Mouse (Mus musculus) kidney, adult 2 months (tissue): Measurements from ENCODE around the gene Olfr1392. TPM values are rescaled to one million over a fixed set of nuclear protein-coding genes. Genes with fewer than 3 reads are reported as not detected.

Experiments
- DNase-seq: peaks from one replicate; pipeline ENCODE4 v3.0.0; 2021
- H3K27ac ChIP-seq: fragments of 200-500 bp; 2 replicates; pipeline ENCODE4 v1.5.1; 2012; ENCODE audit warnings: low read depth, low read length, control low read depth, inconsistent platforms; ENCODE audit not compliant: insufficient read depth
- H3K27me3 ChIP-seq: fragments of 200-500 bp; replicated peaks from 2 replicates; pipeline ENCODE4 v1.6.1; 2012; ENCODE audit warnings: mild to moderate bottlenecking, moderate library complexity, low read length, inconsistent platforms; ENCODE audit not compliant: control insufficient read depth, insufficient read depth
- H3K36me3 ChIP-seq: fragments of 200-500 bp; 2 replicates; pipeline ENCODE4 v1.6.1; 2012; ENCODE audit warnings: mild to moderate bottlenecking, moderate library complexity, low read length, inconsistent platforms; ENCODE audit not compliant: control insufficient read depth, insufficient read depth
- H3K4me1 ChIP-seq: fragments of 200-500 bp; 2 replicates; pipeline ENCODE4 v1.6.1; 2011; ENCODE audit warnings: low read length; ENCODE audit not compliant: control insufficient read depth, insufficient read depth
- H3K4me3 ChIP-seq: fragments of 200-500 bp; 2 replicates; pipeline ENCODE4 v1.5.1; 2011; ENCODE audit warnings: mild to moderate bottlenecking, low read depth, low read length, control low read depth; ENCODE audit not compliant: insufficient read depth
- CTCF ChIP-seq: fragments of 200-500 bp; conservative IDR thresholded peaks from 2 replicates; pipeline ENCODE4 v1.5.1; 2011; ENCODE audit warnings: low read depth, mild to moderate bottlenecking, control low read depth, low read length, moderate library complexity, mixed read lengths; ENCODE audit not compliant: insufficient read depth, insufficient read length
- POLR2A ChIP-seq: fragments of 200-500 bp; IDR thresholded peaks from one replicate; pipeline ENCODE4 v1.6.1; 2011; ENCODE audit warnings: low read depth, low read length, control low read depth
- WGBS: fragments of 180-500 bp; shearing (Covaris S2); methylation state at CpG from one replicate; pipeline ENCODE4 v1.1.7; 2018; 5-methylcytosine and 5-hydroxymethylcytosine counted together
- polyA plus RNA-seq: library from polyadenylated mRNA; depleted of rRNA; stranded (reverse); fragments of >200 nt; gene quantifications from 2 replicates; pipeline ENCODE4 v1.2.3, GENCODE M21; 2012

Olfr1392 gene
- polyA plus RNA-seq, 1 experiment = 0.47 TPM

DNA sequence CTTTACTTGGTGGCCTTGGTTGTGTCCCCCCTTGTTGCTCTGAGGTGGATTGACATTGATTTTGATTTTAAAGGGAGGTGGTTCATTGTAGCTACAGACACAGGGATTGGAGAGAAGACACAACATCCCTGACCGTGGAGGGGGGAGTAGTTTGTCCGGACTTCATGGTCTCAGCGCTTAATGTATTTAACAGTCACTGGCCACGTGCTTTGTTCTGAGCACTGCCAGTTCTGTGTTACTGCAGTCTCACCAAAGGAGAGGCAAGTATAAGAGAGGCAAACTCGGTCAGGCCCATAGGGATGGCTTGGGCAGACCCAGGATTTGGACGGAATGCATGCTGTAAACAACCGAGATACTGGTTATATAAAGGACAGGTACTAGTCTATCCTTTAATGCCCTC is 21.0 kb upstream of the Olfr1392 start:
- H3K36me3 ChIP-seq = peaks cover 1% of the 10 kb centered on the region; the same call in 1 of the 2 replicates

GRCm38 (mm10) chr11:49264622-49265021 is 20.5 kb upstream of the Olfr1392 start:
- Histone ChIP-seq H3K4me3 (no peak overlapping the region), H3K4me1 (peaks cover 50% of the 10 kb centered on the region), H3K27ac (no peak overlapping the region), H3K36me3 (peaks cover 1% of the 10 kb centered on the region; the same call in 1 of the 2 replicates), H3K27me3 (no peaks in the 10 kb centered on the region)
- 67% methylated on average over 11 of the region's 11 CpGs for WGBS
- no peak for DNase-seq
- TF ChIP-seq CTCF (no peak), POLR2A (no peak)

More for the DNA sequence above, 21.0 kb upstream of the Olfr1392 start:
- H3K27ac ChIP-seq = no peak overlapping the region
- no peak for TF ChIP-seq CTCF
- TF ChIP-seq POLR2A = no peak
- peaks cover 52% of the 10 kb centered on the region for H3K4me1 ChIP-seq
- no peak overlapping the region for H3K4me3 ChIP-seq
- WGBS = 87% methylated on average over 7 of the region's 7 CpGs
- H3K27me3 ChIP-seq = no peaks in the 10 kb centered on the region
- no peak for DNase-seq

DNA sequence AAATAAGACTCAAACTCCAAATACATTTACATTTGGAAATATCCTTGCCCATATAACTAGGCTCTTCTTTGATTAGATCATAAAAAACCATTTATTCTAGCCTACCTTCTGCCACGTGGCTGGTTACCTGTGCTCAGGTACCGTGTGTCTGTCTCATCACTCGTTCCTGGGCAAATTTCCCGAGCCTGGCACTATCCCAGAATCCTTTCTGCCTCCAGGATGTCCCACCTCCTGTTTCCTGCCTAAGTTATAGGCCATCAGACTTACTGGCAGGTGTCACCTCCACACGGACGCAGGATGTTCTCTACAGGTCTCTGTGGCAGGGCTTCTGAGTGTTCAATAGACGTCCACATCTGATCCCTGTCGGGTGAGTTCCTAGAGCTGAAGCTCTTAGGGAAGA is 20.0 kb upstream of the Olfr1392 start:
- WGBS = 61% methylated on average over 8 of the region's 8 CpGs
- H3K27ac ChIP-seq = no peak overlapping the region
- H3K36me3 ChIP-seq = peaks cover 1% of the 10 kb centered on the region; the same call in 1 of the 2 replicates
- no peak for TF ChIP-seq CTCF
- TF ChIP-seq POLR2A = no peak
- H3K27me3 ChIP-seq = no peaks in the 10 kb centered on the region
- DNase-seq = no peak
- H3K4me1 ChIP-seq = peaks cover 45% of the 10 kb centered on the region
- H3K4me3 ChIP-seq = no peak overlapping the region

DNA sequence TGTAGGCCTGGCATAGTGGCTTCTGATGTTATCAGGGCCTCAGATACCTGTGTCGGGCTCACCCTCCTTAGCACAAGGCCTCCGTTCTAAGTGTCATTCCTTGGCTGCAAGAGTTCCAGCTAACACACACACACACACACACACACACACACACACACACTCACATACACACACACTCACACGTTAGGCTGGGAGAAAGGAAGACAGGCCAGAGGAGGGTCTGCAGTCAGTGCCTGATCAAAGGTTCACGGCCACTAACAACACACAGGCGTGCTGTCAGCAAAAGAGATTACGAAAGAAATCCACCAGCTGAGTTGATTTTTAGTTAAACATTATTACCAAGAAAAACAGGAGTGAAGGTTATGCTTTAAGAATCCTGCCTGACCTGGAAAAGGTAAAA is 18.4 kb upstream of the Olfr1392 start:
- Histone ChIP-seq H3K36me3 (peaks cover 1% of the 10 kb centered on the region; the same call in 1 of the 2 replicates), H3K4me1 (peaks cover 32% of the 10 kb centered on the region), H3K27me3 (no peaks in the 10 kb centered on the region), H3K27ac (peak overlapping the region; percentile 98), H3K4me3 (no peak overlapping the region)
- 31% methylated on average over 6 of the region's 6 CpGs for WGBS
- TF ChIP-seq CTCF (no peak), POLR2A (no peak)
- peak; percentile 87 for DNase-seq

GRCm38 (mm10) chr11:49267316-49267715 is 17.8 kb upstream of the Olfr1392 start:
- peaks cover 25% of the 10 kb centered on the region for H3K4me1 ChIP-seq
- H3K4me3 ChIP-seq = no peak overlapping the region
- H3K27me3 ChIP-seq = no peaks in the 10 kb centered on the region
- peak overlapping the region; percentile 98 for H3K27ac ChIP-seq
- no peak for DNase-seq
- WGBS = 63% methylated on average over 10 of the region's 10 CpGs
- TF ChIP-seq POLR2A (no peak), CTCF (no peak)
- 0 out of 2 replicates have a peak, but pooled peaks cover 1% of the 10 kb centered on the region for H3K36me3 ChIP-seq

DNA sequence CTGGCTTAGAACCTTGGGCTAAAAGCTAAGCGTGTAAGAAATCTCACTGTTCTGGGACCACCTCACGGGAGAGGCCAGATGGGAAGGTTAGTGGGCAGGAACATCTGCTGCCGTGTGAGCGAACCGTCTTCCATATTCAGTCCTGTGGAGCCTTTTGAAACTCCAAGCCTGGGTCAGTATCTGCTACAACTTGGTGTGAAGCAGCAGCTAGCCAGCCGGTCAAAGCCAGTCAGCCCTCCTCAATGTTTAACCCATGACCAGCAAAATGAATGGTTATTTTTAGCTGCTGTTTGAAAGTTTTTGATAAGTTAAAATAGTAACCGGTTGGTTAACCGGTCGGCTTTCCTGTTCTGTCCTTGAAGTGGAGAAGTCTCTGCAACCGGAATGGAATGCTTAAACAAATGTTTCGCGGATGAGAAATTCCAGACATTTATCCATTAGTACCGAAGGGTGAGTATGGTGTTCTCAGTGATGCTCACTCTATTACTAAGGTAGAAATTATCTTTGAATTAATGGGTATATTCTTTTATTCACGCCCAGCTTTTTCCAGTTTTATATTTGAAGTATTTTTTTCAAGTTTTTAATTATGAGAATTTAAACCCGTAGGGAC is 17.0 kb upstream of the Olfr1392 start:
- H3K27me3 ChIP-seq = no peaks in the 10 kb centered on the region
- no peak for TF ChIP-seq POLR2A
- TF ChIP-seq CTCF = no peak
- H3K4me1 ChIP-seq = peaks cover 24% of the 10 kb centered on the region
- 0 out of 2 replicates have a peak, but pooled peaks cover 1% of the 10 kb centered on the region for H3K36me3 ChIP-seq
- no peak overlapping the region for H3K4me3 ChIP-seq
- H3K27ac ChIP-seq = peak overlapping the region; percentile 96
- DNase-seq = peak; percentile 84
- 43% methylated on average over 15 of the region's 15 CpGs for WGBS

DNA sequence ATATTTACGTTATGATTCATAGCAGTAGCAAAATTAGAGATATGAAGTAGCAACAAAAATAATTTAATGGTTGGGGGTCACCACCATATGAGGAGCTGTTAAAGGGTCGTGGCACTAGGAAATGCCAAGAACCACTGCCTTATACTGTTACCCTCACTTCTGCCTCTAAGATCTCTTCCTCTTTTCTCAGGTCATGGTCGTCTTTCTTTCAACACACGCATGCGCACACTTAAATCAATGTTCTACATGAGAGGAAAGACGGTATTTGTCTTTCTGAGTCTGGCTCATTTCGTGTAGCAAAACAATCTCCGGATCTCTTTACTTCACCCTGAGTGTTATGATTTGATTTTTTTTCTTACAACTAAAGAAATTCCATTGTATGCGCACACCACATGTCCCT is 15.3 kb upstream of the Olfr1392 start:
- WGBS = 82% methylated on average over 9 of the region's 9 CpGs
- Histone ChIP-seq H3K4me1 (peaks cover 21% of the 10 kb centered on the region), H3K4me3 (no peak overlapping the region), H3K36me3 (no peaks in the 10 kb centered on the region), H3K27me3 (no peaks in the 10 kb centered on the region), H3K27ac (no peak overlapping the region)
- no peak for TF ChIP-seq CTCF
- no peak for TF ChIP-seq POLR2A
- DNase-seq = no peak
